Mouse (Mus musculus): ENCODE results near the gene Cdc42ep5. TPM values are rescaled to one million over a fixed set of nuclear protein-coding genes. Genes with fewer than 3 reads are reported as not detected.

Gene Cdc42ep5
- polyA plus RNA-seq (2012) = 10.8 and 14.3 TPM in 2 replicates

DNA sequence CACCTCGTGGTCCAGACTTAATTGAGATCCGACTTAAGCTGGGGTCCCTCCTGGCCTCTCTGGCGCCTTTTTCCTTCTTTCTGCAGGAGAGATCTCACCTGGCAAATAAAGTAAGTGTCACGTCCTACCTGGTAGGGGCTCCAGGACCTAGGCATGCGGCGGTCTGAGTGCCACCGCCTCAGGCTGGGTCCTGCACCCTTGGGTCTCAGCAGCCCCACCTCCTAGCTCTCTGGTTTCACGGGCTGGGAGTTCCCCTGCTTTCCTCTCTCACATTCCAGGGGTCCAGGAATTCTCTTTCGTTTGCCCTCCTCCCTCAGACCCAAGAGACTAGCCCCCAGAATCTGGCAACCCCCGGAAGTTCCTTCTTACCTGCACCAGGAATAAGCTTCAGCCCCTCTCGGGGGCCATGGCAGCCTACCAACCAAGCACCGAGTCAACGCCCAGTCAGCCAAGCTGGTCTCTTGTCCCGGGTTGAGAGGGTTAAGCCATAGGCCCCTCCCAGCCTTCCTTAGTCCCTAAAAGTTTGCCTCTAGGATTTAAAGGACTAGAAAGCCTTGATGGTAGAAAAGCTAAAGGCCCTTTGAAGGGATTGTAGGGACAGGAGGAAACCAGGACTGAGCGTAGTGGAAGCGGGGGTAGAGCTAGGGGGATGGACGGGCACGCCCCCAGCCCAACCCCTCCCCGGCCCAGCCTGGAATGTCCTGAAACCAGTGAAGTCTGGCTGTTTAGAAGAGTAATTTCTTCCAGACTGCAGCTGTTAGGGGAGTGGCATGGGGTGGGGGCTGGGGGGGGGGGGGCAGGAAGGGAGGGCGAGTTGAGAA is at the start of gene Cdc42ep5:
TSS of gene Cdc42ep5 (minus strand) at position 771 of the 821 bp plus-strand sequence.
- TF ChIP-seq GATA1 (IDR thresholded peaks at IDR 0.05; ENCODE audit: low read length) = no peak

GRCm38 (mm10) chr7:4208626-4209025 is 44.0 kb upstream of the Cdc42ep5 start:
- TF ChIP-seq GATA1 (IDR thresholded peaks at IDR 0.05; ENCODE audit: low read length) = no peak

DNA sequence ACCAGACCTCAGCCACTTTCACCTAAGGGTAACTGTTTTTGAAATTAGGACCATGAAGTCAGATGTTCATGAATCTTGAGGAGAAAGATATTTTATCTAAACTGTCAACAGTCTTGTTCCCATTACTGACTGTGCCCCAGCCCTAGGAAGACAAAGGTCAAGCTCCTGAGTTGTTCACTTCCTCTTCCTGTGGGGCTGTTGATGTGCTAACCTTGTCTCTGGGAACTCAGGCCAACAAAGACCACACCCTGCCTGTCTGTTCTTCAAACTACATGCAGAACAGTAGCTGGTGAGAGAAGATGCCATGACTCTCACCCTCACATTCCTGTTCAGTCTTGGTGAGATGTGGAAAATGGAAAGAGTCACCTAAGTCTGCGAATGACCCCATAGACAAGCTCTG is 42.5 kb upstream of the Cdc42ep5 start:
- no peak for TF ChIP-seq GATA1 (IDR thresholded peaks at IDR 0.05; ENCODE audit: low read length)

- no peak for TF ChIP-seq GATA1 (IDR thresholded peaks at IDR 0.05; ENCODE audit: low read length)
These were observed 13.8 kb upstream of the Cdc42ep5 start for GRCm38 (mm10) chr7:4178438-4178837.

- no peak for TF ChIP-seq GATA1 (IDR thresholded peaks at IDR 0.05; ENCODE audit: low read length)
These were observed 5.7 kb upstream of the Cdc42ep5 start for GRCm38 (mm10) chr7:4170193-4170938.

DNA sequence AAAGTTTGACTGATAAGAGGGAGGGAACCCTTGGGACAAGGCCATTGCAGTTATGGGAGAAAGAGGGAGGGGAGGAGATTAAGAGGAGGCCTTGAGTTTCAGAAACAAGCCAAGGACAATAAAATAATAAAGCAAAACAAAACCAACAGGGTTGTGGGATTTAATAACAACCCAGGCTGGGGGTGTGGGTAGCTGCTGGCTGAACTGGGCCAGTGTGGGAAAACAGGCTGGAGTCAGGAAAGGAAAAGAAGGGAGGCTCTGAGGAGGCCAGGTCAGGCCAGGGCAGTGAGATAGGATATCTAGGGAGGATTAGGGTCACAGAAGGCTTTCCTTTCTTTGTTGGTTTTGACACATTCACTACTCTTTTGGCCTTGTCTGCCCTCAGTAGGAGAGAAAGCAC is 2.4 kb upstream of the Cdc42ep5 start:
- TF ChIP-seq GATA1 (IDR thresholded peaks at IDR 0.05; ENCODE audit: low read length) = no peak

- TF ChIP-seq GATA1 (IDR thresholded peaks at IDR 0.05; ENCODE audit: low read length) = no peak
These were observed 626 bp upstream of the Cdc42ep5 start for GRCm38 (mm10) chr7:4165286-4165685.

- no peak for TF ChIP-seq GATA1 (IDR thresholded peaks at IDR 0.05; ENCODE audit: low read length)
These were observed 1.0 kb downstream of the Cdc42ep5 start for GRCm38 (mm10) chr7:4163571-4164072.

DNA sequence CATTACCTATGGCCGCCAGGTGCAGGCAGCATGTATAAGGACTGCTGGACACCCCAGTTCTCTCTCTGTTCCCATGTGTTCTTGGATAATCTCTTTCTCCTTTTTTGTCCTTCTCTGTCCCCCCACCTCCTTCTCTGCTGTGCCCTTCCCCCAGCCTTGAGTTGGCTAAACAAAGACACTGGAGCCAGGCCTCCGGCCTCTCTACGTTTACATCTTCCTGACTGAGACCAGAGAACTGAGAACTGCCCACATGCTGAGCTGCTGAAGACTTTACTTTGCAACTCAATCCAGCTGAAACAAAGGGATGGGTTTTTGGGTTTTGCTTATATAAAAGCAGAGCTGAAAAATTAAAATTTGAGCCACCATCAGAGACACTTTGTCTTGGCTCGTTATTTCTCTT is 9.7 kb downstream of the Cdc42ep5 start:
- TF ChIP-seq GATA1 (IDR thresholded peaks at IDR 0.05; ENCODE audit: low read length) = no peak

- TF ChIP-seq GATA1 (IDR thresholded peaks at IDR 0.05; ENCODE audit: low read length) = no peak
These were observed 10.3 kb downstream of the Cdc42ep5 start for GRCm38 (mm10) chr7:4154356-4154755.

DNA sequence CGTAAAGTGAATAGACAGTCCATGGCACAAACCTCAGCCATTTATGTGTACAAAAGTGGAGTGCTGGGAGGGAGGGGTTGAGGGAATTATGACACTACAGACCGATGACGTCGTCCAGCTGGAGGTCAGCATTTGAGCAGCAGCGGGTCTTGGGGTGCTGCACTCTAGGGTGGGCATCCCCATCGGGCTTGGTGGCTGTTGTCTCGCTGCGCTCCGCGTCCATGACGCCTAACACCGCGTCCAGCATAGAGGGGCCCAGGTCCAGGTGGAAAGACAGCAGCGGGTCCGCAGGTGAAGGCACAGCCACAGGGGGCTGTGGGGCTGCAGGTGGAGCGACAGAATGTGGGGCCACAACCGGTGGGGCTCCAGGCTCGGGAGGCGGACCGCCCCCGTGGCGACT is 13.4 kb downstream of the Cdc42ep5 start:
- no peak for TF ChIP-seq GATA1 (IDR thresholded peaks at IDR 0.05; ENCODE audit: low read length)

- no peak for TF ChIP-seq GATA1 (IDR thresholded peaks at IDR 0.05; ENCODE audit: low read length)
These were observed 13.8 kb downstream of the Cdc42ep5 start for GRCm38 (mm10) chr7:4150811-4151221.

DNA sequence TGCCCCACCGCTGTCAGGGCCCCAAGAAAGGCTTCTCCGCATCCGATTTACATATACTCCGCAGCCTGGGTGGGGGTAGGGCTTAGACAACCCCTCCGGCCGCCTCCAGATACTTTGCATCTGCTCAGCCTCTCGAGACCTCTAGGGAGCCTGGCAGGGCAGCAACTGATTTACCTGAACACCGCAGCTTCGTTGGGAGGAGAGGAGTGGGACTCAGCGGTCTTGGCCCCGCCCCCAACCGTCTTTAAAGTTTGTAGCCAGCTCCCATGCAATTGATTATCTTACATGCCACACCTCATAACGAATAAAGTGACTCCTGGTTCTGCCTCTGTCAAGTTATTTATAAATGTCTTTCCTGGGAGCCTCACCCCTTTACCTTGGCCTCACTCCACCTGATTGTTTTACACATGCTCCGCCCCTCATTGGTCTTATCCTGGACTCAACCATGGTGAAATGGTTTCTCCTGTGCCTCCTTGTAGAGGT is 14.6 kb downstream of the Cdc42ep5 start, which contains the start of gene Leng9:
TSS of gene Leng9 (minus strand) at position 316 of the 483 bp plus-strand sequence.
- no peak for TF ChIP-seq GATA1 (IDR thresholded peaks at IDR 0.05; ENCODE audit: low read length)

DNA sequence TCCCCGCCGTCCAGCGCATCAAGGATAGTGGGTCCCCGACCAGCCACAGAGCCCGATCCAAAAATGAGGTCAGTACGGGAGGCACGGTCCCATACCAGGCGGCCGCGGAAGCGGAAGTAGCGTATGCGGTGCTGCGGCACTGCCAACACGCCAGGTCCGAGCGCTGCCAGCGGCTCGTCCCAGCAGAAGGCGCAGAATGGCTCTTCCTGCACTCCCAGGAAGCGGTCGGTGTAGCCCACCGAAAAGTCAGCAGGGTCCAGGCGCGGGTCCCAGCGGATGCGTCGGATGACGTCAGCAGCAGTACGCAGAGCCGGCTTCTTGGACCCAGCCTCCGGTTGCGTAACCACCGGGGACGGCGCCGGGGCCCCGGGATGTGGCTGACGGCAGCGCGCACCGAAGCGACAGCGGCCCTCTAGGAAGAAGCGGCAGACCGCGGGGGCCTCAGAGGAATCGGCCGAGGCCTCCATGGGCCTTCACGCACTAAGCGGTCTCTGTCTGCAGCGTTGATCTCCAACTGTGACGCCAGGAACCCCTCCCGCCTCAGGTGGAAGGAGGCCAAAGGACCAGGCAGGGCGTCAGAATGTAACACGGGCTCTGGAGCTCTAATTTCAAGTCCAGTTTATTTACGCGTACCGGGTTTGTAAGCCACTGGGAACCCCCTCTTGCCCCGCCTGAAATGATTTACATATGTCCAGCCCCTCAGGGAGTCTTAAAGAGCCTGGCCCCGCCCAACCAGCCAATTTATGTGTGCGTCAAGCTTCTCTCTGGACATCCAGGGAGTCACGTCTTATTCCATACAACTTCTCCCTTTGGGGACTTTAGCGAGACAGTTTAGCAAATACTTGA is 15.2 kb downstream of the Cdc42ep5 start:
- TF ChIP-seq GATA1 (IDR thresholded peaks at IDR 0.05; ENCODE audit: low read length) = no peak

Data from G1E-ER4 (cell line).